Mouse (Mus musculus): ENCODE measurements around the gene Atf6. TPM values are rescaled to one million over a fixed set of nuclear protein-coding genes. Genes with fewer than 3 reads are reported as not detected.

The Atf6 gene
- polyA plus RNA-seq, 1 experiment from 2014 or later: 10.1 TPM

GRCm38 (mm10) chr1:170857369-170857768 lies 10.2 kb downstream of the Atf6 start:
- H3K4me1 ChIP-seq (ENCODE audit: control insufficient read depth, insufficient read depth, low read length): peaks cover 4% of the 10 kb centered on the region
- ATAC-seq (replicated peaks; ENCODE audit: extremely low read depth, insufficient read depth, low FRiP score): no peak
- WGBS: 80% methylated on average over 2 of the region's 2 CpGs
- no peak overlapping the region for H3K27ac ChIP-seq (ENCODE audit: low read length)
- no peaks in the 10 kb centered on the region; the same call in 1 of the 2 replicates for H3K36me3 ChIP-seq (ENCODE audit: control insufficient read depth, insufficient read depth)
- H3K4me2 ChIP-seq (ENCODE audit: low read depth, low read length): no peak overlapping the region
- no peak overlapping the region for H3K4me3 ChIP-seq (ENCODE audit: low read length)
- H3K9ac ChIP-seq (ENCODE audit: low read length): no peak overlapping the region
- no peaks in the 10 kb centered on the region for H3K9me3 ChIP-seq (replicated peaks; ENCODE audit: control insufficient read depth, low read length)
- H3K27me3 ChIP-seq (ENCODE audit: control insufficient read depth, insufficient read depth, low read length): no peaks in the 10 kb centered on the region

- H3K27ac ChIP-seq (ENCODE audit: low read length): no peak overlapping the region
- no peak overlapping the region for H3K4me2 ChIP-seq (ENCODE audit: low read depth, low read length)
- no peak overlapping the region for H3K4me3 ChIP-seq (ENCODE audit: low read length)
- no peaks in the 10 kb centered on the region for H3K27me3 ChIP-seq (ENCODE audit: control insufficient read depth, insufficient read depth, low read length)
- H3K9me3 ChIP-seq (replicated peaks; ENCODE audit: control insufficient read depth, low read length): no peaks in the 10 kb centered on the region
- no peak for ATAC-seq (replicated peaks; ENCODE audit: extremely low read depth, insufficient read depth, low FRiP score)
- WGBS: 77% methylated on average over 13 of the region's 13 CpGs
- H3K9ac ChIP-seq (ENCODE audit: low read length): no peak overlapping the region
- H3K36me3 ChIP-seq (ENCODE audit: control insufficient read depth, insufficient read depth): peaks cover 3% of the 10 kb centered on the region; the same call in 1 of the 2 replicates
- H3K4me1 ChIP-seq (ENCODE audit: control insufficient read depth, insufficient read depth, low read length): peaks cover 8% of the 10 kb centered on the region; the same call in 1 of the 2 replicates
Observed at GRCm38 (mm10) chr1:170855056-170855760, 12.4 kb downstream of the Atf6 start.

DNA sequence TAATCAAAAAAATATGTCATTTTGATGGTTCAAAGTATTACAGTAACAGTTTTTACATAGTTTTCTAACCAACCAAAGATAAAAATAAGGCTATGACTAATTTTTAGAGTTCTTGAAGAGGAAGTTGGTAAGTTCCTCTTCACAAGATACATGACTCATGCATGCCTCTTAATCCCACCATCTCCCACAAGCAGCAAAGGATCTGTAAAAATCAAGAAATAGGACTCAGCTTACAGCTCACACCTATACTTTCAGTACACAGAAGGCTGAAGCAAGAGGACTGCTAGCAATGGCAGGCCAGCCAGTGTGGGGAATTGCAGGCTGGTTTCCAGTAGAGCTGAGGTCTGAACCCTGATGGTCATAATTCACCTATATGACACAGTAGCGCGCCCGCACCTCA lies 14.0 kb downstream of the Atf6 start:
- Histone ChIP-seq H3K27me3 (ENCODE audit: control insufficient read depth, insufficient read depth, low read length) (no peaks in the 10 kb centered on the region), H3K4me1 (ENCODE audit: control insufficient read depth, insufficient read depth, low read length) (peaks cover 13% of the 10 kb centered on the region; the same call in 1 of the 2 replicates), H3K36me3 (ENCODE audit: control insufficient read depth, insufficient read depth) (peaks cover 4% of the 10 kb centered on the region; the same call in 1 of the 2 replicates), H3K9ac (ENCODE audit: low read length) (no peak overlapping the region), H3K4me2 (ENCODE audit: low read depth, low read length) (no peak overlapping the region), H3K9me3 (replicated peaks; ENCODE audit: control insufficient read depth, low read length) (no peaks in the 10 kb centered on the region), H3K4me3 (ENCODE audit: low read length) (no peak overlapping the region), H3K27ac (ENCODE audit: low read length) (no peak overlapping the region)
- 94% methylated on average over 3 of the region's 3 CpGs for WGBS
- no peak for ATAC-seq (replicated peaks; ENCODE audit: extremely low read depth, insufficient read depth, low FRiP score)

DNA sequence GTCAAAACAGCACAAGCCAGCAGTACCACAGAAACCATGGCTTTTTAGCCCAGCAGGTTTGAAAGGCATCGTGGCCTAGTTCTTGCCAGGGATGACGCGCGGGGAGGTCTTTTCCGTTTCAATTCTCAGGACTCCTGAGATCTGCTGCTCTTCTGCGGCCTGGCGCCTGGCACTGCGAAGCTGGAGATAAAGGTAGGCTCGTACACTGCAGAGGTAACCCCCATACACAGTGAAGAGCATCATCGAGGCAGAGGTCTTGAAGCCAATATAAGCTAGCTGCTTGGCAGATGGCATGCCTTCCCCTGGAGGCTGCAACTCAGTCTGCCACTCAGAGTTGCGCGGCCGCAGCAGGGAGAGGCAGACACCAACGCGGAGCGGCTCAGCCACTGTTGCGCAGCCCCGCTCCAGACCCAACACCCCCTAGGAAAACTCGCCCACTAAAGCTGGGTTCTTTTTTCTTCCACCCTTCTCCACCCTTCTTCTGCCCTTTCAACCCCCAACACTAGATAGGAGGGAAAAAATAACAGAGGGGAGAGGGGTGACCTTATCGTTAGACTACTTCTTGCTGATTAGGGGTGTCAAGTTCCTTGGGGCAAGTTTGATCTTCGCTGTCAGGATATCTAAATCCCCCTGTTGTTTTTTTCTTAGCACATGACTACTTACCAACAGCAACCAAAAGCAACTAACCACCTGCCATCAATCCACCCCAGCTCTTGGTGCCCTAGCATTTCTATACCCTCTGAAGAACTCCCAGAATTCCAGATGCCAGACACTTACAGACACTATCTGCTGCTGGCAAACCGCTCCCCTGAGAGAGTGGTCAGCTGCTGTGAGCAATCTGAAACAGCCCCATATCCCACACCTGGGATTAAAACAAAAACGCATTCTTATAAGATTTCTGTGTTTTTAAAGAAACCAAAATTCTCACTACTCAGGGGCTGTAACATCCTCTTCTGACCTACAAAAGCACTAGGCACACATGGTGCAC lies 16.6 kb downstream of the Atf6 start:
- H3K4me1 ChIP-seq (ENCODE audit: control insufficient read depth, insufficient read depth, low read length): peaks cover 16% of the 10 kb centered on the region
- H3K9me3 ChIP-seq (replicated peaks; ENCODE audit: control insufficient read depth, low read length): no peaks in the 10 kb centered on the region
- peaks cover 4% of the 10 kb centered on the region; the same call in 1 of the 2 replicates for H3K36me3 ChIP-seq (ENCODE audit: control insufficient read depth, insufficient read depth)
- 0 out of 2 replicates have a peak overlapping the region, but pooled peaks have one; percentile 15 for H3K9ac ChIP-seq (ENCODE audit: low read length)
- peak overlapping the region; percentile 1 for H3K4me2 ChIP-seq (ENCODE audit: low read depth, low read length)
- H3K27me3 ChIP-seq (ENCODE audit: control insufficient read depth, insufficient read depth, low read length): no peaks in the 10 kb centered on the region
- WGBS: 56% methylated on average over 23 of the region's 23 CpGs
- no peak overlapping the region for H3K4me3 ChIP-seq (ENCODE audit: low read length)
- H3K27ac ChIP-seq (ENCODE audit: low read length): 0 out of 2 replicates have a peak overlapping the region, but pooled peaks have one; percentile 10
- ATAC-seq (replicated peaks; ENCODE audit: extremely low read depth, insufficient read depth, low FRiP score): 0 out of 2 replicates have a peak, but pooled peaks have one; percentile 52

GRCm38 (mm10) chr1:170850007-170850406 lies 17.6 kb downstream of the Atf6 start:
- no peaks in the 10 kb centered on the region for H3K27me3 ChIP-seq (ENCODE audit: control insufficient read depth, insufficient read depth, low read length)
- no peak for ATAC-seq (replicated peaks; ENCODE audit: extremely low read depth, insufficient read depth, low FRiP score)
- no peaks in the 10 kb centered on the region for H3K9me3 ChIP-seq (replicated peaks; ENCODE audit: control insufficient read depth, low read length)
- H3K4me3 ChIP-seq (ENCODE audit: low read length): no peak overlapping the region
- no peak overlapping the region for H3K9ac ChIP-seq (ENCODE audit: low read length)
- WGBS: 100% methylated on average over 2 of the region's 2 CpGs
- H3K36me3 ChIP-seq (ENCODE audit: control insufficient read depth, insufficient read depth): peaks cover 4% of the 10 kb centered on the region; the same call in 1 of the 2 replicates
- no peak overlapping the region for H3K4me2 ChIP-seq (ENCODE audit: low read depth, low read length)
- peaks cover 23% of the 10 kb centered on the region for H3K4me1 ChIP-seq (ENCODE audit: control insufficient read depth, insufficient read depth, low read length)
- H3K27ac ChIP-seq (ENCODE audit: low read length): no peak overlapping the region; the same call in 1 of the 2 replicates

- Histone ChIP-seq H3K27me3 (ENCODE audit: control insufficient read depth, insufficient read depth, low read length) (no peaks in the 10 kb centered on the region), H3K36me3 (ENCODE audit: control insufficient read depth, insufficient read depth) (peaks cover 6% of the 10 kb centered on the region; the same call in 1 of the 2 replicates), H3K27ac (ENCODE audit: low read length) (peak overlapping the region; percentile 76), H3K4me3 (ENCODE audit: low read length) (peak overlapping the region; percentile 23; the same call in 1 of the 2 replicates), H3K9me3 (replicated peaks; ENCODE audit: control insufficient read depth, low read length) (no peaks in the 10 kb centered on the region), H3K9ac (ENCODE audit: low read length) (peak overlapping the region; percentile 52), H3K4me2 (ENCODE audit: low read depth, low read length) (peak overlapping the region; percentile 46), H3K4me1 (ENCODE audit: control insufficient read depth, insufficient read depth, low read length) (peaks cover 19% of the 10 kb centered on the region)
- ATAC-seq (replicated peaks; ENCODE audit: extremely low read depth, insufficient read depth, low FRiP score): peak; percentile 64
- 18% methylated on average over 10 of the region's 10 CpGs for WGBS
Observed at GRCm38 (mm10) chr1:170845448-170846307, 21.9 kb downstream of the Atf6 start.

- no peak overlapping the region for H3K27ac ChIP-seq (ENCODE audit: low read length)
- ATAC-seq (replicated peaks; ENCODE audit: extremely low read depth, insufficient read depth, low FRiP score): no peak
- WGBS: 61% methylated on average over 8 of the region's 8 CpGs
- peaks cover 11% of the 10 kb centered on the region for H3K4me1 ChIP-seq (ENCODE audit: control insufficient read depth, insufficient read depth, low read length)
- no peaks in the 10 kb centered on the region for H3K27me3 ChIP-seq (ENCODE audit: control insufficient read depth, insufficient read depth, low read length)
- H3K4me3 ChIP-seq (ENCODE audit: low read length): no peak overlapping the region
- H3K36me3 ChIP-seq (ENCODE audit: control insufficient read depth, insufficient read depth): peaks cover 4% of the 10 kb centered on the region; the same call in 1 of the 2 replicates
- no peaks in the 10 kb centered on the region for H3K9me3 ChIP-seq (replicated peaks; ENCODE audit: control insufficient read depth, low read length)
- H3K9ac ChIP-seq (ENCODE audit: low read length): no peak overlapping the region
- H3K4me2 ChIP-seq (ENCODE audit: low read depth, low read length): no peak overlapping the region
Observed at GRCm38 (mm10) chr1:170844380-170844779, 23.2 kb downstream of the Atf6 start.

- H3K27me3 ChIP-seq (ENCODE audit: control insufficient read depth, insufficient read depth, low read length): no peaks in the 10 kb centered on the region
- no peak overlapping the region for H3K9ac ChIP-seq (ENCODE audit: low read length)
- no peak overlapping the region for H3K4me2 ChIP-seq (ENCODE audit: low read depth, low read length)
- H3K36me3 ChIP-seq (ENCODE audit: control insufficient read depth, insufficient read depth): 0 out of 2 replicates have a peak, but pooled peaks cover 4% of the 10 kb centered on the region
- no peak overlapping the region for H3K27ac ChIP-seq (ENCODE audit: low read length)
- no peak overlapping the region for H3K4me3 ChIP-seq (ENCODE audit: low read length)
- H3K4me1 ChIP-seq (ENCODE audit: control insufficient read depth, insufficient read depth, low read length): no peaks in the 10 kb centered on the region
- no peak for ATAC-seq (replicated peaks; ENCODE audit: extremely low read depth, insufficient read depth, low FRiP score)
- no peaks in the 10 kb centered on the region for H3K9me3 ChIP-seq (replicated peaks; ENCODE audit: control insufficient read depth, low read length)
Observed at GRCm38 (mm10) chr1:170839685-170840084, 27.9 kb downstream of the Atf6 start.

Data from heart, embryonic 16.5 days (tissue).